Mouse (Mus musculus): Measurements from ENCODE around the gene Nop53. TPM values are rescaled to one million over a fixed set of nuclear protein-coding genes. Genes with fewer than 3 reads are reported as not detected.

The Nop53 gene
- polyA plus RNA-seq, 1 experiment = 283 TPM

- Histone ChIP-seq H3K27me3 (ENCODE audit: control insufficient read depth, insufficient read depth, low read length, poor library complexity, severe bottlenecking) (no peaks in the 10 kb centered on the region), H3K4me3 (ENCODE audit: low read depth, low read length) (no peak overlapping the region), H3K36me3 (ENCODE audit: control insufficient read depth, insufficient read depth, low read length, poor library complexity, severe bottlenecking) (no peaks in the 10 kb centered on the region), H3K27ac (ENCODE audit: insufficient read depth, low read length) (no peak overlapping the region), H3K9me3 (replicated peaks; ENCODE audit: control insufficient read depth, insufficient read depth, low read length, poor library complexity, severe bottlenecking) (no peaks in the 10 kb centered on the region), H3K9ac (ENCODE audit: low read depth, poor library complexity, severe bottlenecking) (no peak overlapping the region), H3K4me1 (ENCODE audit: control insufficient read depth, insufficient read depth, low read length) (peaks cover 4% of the 10 kb centered on the region)
- TF ChIP-seq EP300 (IDR thresholded peaks at IDR 0.05; ENCODE audit: insufficient read depth, low read depth, low read length) (no peak), CTCF (IDR thresholded peaks at IDR 0.05; ENCODE audit: low read depth, low read length) (peak; percentile 6)
These were observed 37.0 kb upstream of the Nop53 start for GRCm38 (mm10) chr7:15982729-15983407.

DNA sequence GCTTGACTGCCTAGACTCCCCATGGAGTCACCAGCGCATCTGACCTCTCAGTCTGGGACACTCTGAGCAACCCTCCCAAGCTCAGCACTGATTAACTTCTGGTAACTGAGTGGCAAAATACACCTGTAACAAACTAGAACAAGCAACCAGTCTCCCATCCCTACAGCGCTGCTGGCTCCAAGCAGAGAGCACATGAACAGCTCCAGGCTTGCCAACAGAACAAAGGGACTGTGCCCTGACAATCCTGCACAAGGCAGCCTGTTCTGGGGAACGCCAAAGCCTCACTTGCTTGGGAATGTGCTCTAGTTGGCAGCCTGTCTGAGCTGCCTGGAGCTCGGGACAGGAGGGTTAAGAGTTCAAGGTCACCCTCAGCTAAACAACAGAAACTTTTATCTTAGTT is 35.7 kb upstream of the Nop53 start:
- Histone ChIP-seq H3K9me3 (replicated peaks; ENCODE audit: control insufficient read depth, insufficient read depth, low read length, poor library complexity, severe bottlenecking) (no peaks in the 10 kb centered on the region), H3K4me1 (ENCODE audit: control insufficient read depth, insufficient read depth, low read length) (peaks cover 4% of the 10 kb centered on the region), H3K4me3 (ENCODE audit: low read depth, low read length) (no peak overlapping the region), H3K27me3 (ENCODE audit: control insufficient read depth, insufficient read depth, low read length, poor library complexity, severe bottlenecking) (no peaks in the 10 kb centered on the region), H3K9ac (ENCODE audit: low read depth, poor library complexity, severe bottlenecking) (no peak overlapping the region), H3K27ac (ENCODE audit: insufficient read depth, low read length) (peak overlapping the region; percentile 16; the same call in 1 of the 2 replicates), H3K36me3 (ENCODE audit: control insufficient read depth, insufficient read depth, low read length, poor library complexity, severe bottlenecking) (no peaks in the 10 kb centered on the region)
- no peak for TF ChIP-seq POLR2A (IDR thresholded peaks at IDR 0.05; ENCODE audit: insufficient read depth, low read length)
- TF ChIP-seq EP300 (IDR thresholded peaks at IDR 0.05; ENCODE audit: insufficient read depth, low read depth, low read length) = peak; percentile 51; the same call in 1 of the 2 replicates
- TF ChIP-seq CTCF (IDR thresholded peaks at IDR 0.05; ENCODE audit: low read depth, low read length) = no peak

- TF ChIP-seq POLR2A (IDR thresholded peaks at IDR 0.05; ENCODE audit: insufficient read depth, low read length) (no peak), CTCF (IDR thresholded peaks at IDR 0.05; ENCODE audit: low read depth, low read length) (no peak)
- Histone ChIP-seq H3K4me1 (ENCODE audit: control insufficient read depth, insufficient read depth, low read length) (peaks cover 4% of the 10 kb centered on the region), H3K4me3 (ENCODE audit: low read depth, low read length) (no peak overlapping the region), H3K9me3 (replicated peaks; ENCODE audit: control insufficient read depth, insufficient read depth, low read length, poor library complexity, severe bottlenecking) (no peaks in the 10 kb centered on the region), H3K36me3 (ENCODE audit: control insufficient read depth, insufficient read depth, low read length, poor library complexity, severe bottlenecking) (no peaks in the 10 kb centered on the region), H3K27ac (ENCODE audit: insufficient read depth, low read length) (no peak overlapping the region), H3K27me3 (ENCODE audit: control insufficient read depth, insufficient read depth, low read length, poor library complexity, severe bottlenecking) (no peaks in the 10 kb centered on the region), H3K9ac (ENCODE audit: low read depth, poor library complexity, severe bottlenecking) (no peak overlapping the region)
These were observed 34.4 kb upstream of the Nop53 start for GRCm38 (mm10) chr7:15980246-15980645.

DNA sequence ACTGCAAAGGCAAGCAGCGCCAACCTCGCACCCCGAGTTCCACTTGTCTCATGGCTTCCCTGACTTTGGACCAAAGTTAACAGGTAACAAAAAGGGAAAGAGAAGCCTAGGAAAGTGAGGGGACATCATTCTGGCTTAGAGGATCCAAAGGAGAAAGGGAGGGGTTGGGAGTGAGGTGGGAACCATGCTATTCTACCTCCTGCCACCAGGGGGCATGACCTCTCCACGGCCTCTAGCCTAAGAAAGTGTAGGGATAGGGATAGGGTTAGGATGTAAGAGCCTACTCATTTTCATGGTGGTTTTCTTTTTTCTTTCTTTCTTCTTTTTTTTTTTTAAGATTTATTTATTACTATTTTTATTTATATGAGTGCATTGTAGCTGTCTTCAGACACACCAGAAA is 30.0 kb upstream of the Nop53 start:
- H3K4me1 ChIP-seq (ENCODE audit: control insufficient read depth, insufficient read depth, low read length) = no peaks in the 10 kb centered on the region
- no peaks in the 10 kb centered on the region for H3K36me3 ChIP-seq (ENCODE audit: control insufficient read depth, insufficient read depth, low read length, poor library complexity, severe bottlenecking)
- H3K27me3 ChIP-seq (ENCODE audit: control insufficient read depth, insufficient read depth, low read length, poor library complexity, severe bottlenecking) = no peaks in the 10 kb centered on the region
- no peaks in the 10 kb centered on the region for H3K9me3 ChIP-seq (replicated peaks; ENCODE audit: control insufficient read depth, insufficient read depth, low read length, poor library complexity, severe bottlenecking)
- H3K27ac ChIP-seq (ENCODE audit: insufficient read depth, low read length) = no peak overlapping the region
- no peak overlapping the region for H3K4me3 ChIP-seq (ENCODE audit: low read depth, low read length)
- TF ChIP-seq CTCF (IDR thresholded peaks at IDR 0.05; ENCODE audit: low read depth, low read length) (peak; percentile 76), EP300 (IDR thresholded peaks at IDR 0.05; ENCODE audit: insufficient read depth, low read depth, low read length) (no peak)
- no peak overlapping the region for H3K9ac ChIP-seq (ENCODE audit: low read depth, poor library complexity, severe bottlenecking)

GRCm38 (mm10) chr7:15975451-15975850 is 29.6 kb upstream of the Nop53 start:
- Histone ChIP-seq H3K9me3 (replicated peaks; ENCODE audit: control insufficient read depth, insufficient read depth, low read length, poor library complexity, severe bottlenecking) (no peaks in the 10 kb centered on the region), H3K4me1 (ENCODE audit: control insufficient read depth, insufficient read depth, low read length) (no peaks in the 10 kb centered on the region), H3K27me3 (ENCODE audit: control insufficient read depth, insufficient read depth, low read length, poor library complexity, severe bottlenecking) (no peaks in the 10 kb centered on the region), H3K27ac (ENCODE audit: insufficient read depth, low read length) (no peak overlapping the region), H3K36me3 (ENCODE audit: control insufficient read depth, insufficient read depth, low read length, poor library complexity, severe bottlenecking) (no peaks in the 10 kb centered on the region), H3K4me3 (ENCODE audit: low read depth, low read length) (no peak overlapping the region), H3K9ac (ENCODE audit: low read depth, poor library complexity, severe bottlenecking) (no peak overlapping the region)
- TF ChIP-seq CTCF (IDR thresholded peaks at IDR 0.05; ENCODE audit: low read depth, low read length) (no peak), EP300 (IDR thresholded peaks at IDR 0.05; ENCODE audit: insufficient read depth, low read depth, low read length) (no peak), POLR2A (IDR thresholded peaks at IDR 0.05; ENCODE audit: insufficient read depth, low read length) (no peak)

- Histone ChIP-seq H3K9me3 (replicated peaks; ENCODE audit: control insufficient read depth, insufficient read depth, low read length, poor library complexity, severe bottlenecking) (no peaks in the 10 kb centered on the region), H3K9ac (ENCODE audit: low read depth, poor library complexity, severe bottlenecking) (no peak overlapping the region), H3K36me3 (ENCODE audit: control insufficient read depth, insufficient read depth, low read length, poor library complexity, severe bottlenecking) (no peaks in the 10 kb centered on the region), H3K4me1 (ENCODE audit: control insufficient read depth, insufficient read depth, low read length) (no peaks in the 10 kb centered on the region), H3K4me3 (ENCODE audit: low read depth, low read length) (no peak overlapping the region), H3K27me3 (ENCODE audit: control insufficient read depth, insufficient read depth, low read length, poor library complexity, severe bottlenecking) (no peaks in the 10 kb centered on the region), H3K27ac (ENCODE audit: insufficient read depth, low read length) (no peak overlapping the region)
- TF ChIP-seq EP300 (IDR thresholded peaks at IDR 0.05; ENCODE audit: insufficient read depth, low read depth, low read length) (no peak), CTCF (IDR thresholded peaks at IDR 0.05; ENCODE audit: low read depth, low read length) (peak; percentile 90)
These were observed 28.8 kb upstream of the Nop53 start for GRCm38 (mm10) chr7:15974712-15975111.
